Mouse (Mus musculus): ENCODE results near the gene Acat3.
"Not testable (repeated sequence)": the region's sequence is repeated elsewhere in the genome, so short reads cannot be mapped to it uniquely, and the experiment has no call there.

Gene Acat3

GRCm38 (mm10) chr17:12940151-12940805, at the start of gene Acat3:
Gene Acat3 (minus strand): TSS chr17:12940600.
- no peak for DNase-seq (ENCODE audit: low spot score)

- not testable (repeated sequence) for DNase-seq (ENCODE audit: low spot score)
These were observed 47.7 kb upstream of the Acat3 start for GRCm38 (mm10) chr17:12988096-12988495.

- no peak for DNase-seq (ENCODE audit: low spot score)
These were observed 43.6 kb upstream of the Acat3 start for GRCm38 (mm10) chr17:12983988-12984387.

GRCm38 (mm10) chr17:12978546-12978945, 38.1 kb upstream of the Acat3 start:
- no peak for DNase-seq (ENCODE audit: low spot score)

GRCm38 (mm10) chr17:12973851-12974250, 33.5 kb upstream of the Acat3 start:
- no peak for DNase-seq (ENCODE audit: low spot score)

GRCm38 (mm10) chr17:12967173-12967572, 26.8 kb upstream of the Acat3 start:
- no peak for DNase-seq (ENCODE audit: low spot score)

GRCm38 (mm10) chr17:12963476-12963875, 23.1 kb upstream of the Acat3 start:
- no peak for DNase-seq (ENCODE audit: low spot score)

GRCm38 (mm10) chr17:12960331-12960873, 20.0 kb upstream of the Acat3 start, which contains the start of gene Acat2:
Gene Acat2 (minus strand): TSS chr17:12960747.
- peak; percentile 92 for DNase-seq (ENCODE audit: low spot score)

GRCm38 (mm10) chr17:12959377-12959776, 19.0 kb upstream of the Acat3 start:
- not testable (repeated sequence) for DNase-seq (ENCODE audit: low spot score)

- no peak for DNase-seq (ENCODE audit: low spot score)
These were observed 16.3 kb upstream of the Acat3 start for GRCm38 (mm10) chr17:12956664-12957063.

GRCm38 (mm10) chr17:12949669-12950068, 9.3 kb upstream of the Acat3 start:
- DNase-seq (ENCODE audit: low spot score) = no peak

GRCm38 (mm10) chr17:12942459-12943162, 2.2 kb upstream of the Acat3 start:
- no peak for DNase-seq (ENCODE audit: low spot score)

- DNase-seq (ENCODE audit: low spot score) = no peak
These were observed 1.3 kb upstream of the Acat3 start for GRCm38 (mm10) chr17:12941543-12942260.

GRCm38 (mm10) chr17:12939377-12940148, 837 bp downstream of the Acat3 start:
- DNase-seq (ENCODE audit: low spot score) = not testable (repeated sequence)

- no peak for DNase-seq (ENCODE audit: low spot score)
These were observed 2.3 kb downstream of the Acat3 start for GRCm38 (mm10) chr17:12938077-12938476.

- no peak for DNase-seq (ENCODE audit: low spot score)
These were observed 2.9 kb downstream of the Acat3 start for GRCm38 (mm10) chr17:12937412-12937970.

- DNase-seq (ENCODE audit: low spot score) = no peak
These were observed 4.7 kb downstream of the Acat3 start for GRCm38 (mm10) chr17:12935719-12936118.

- DNase-seq (ENCODE audit: low spot score) = not testable (repeated sequence)
These were observed 8.8 kb downstream of the Acat3 start for GRCm38 (mm10) chr17:12931576-12931975.

- DNase-seq (ENCODE audit: low spot score) = no peak
These were observed 14.7 kb downstream of the Acat3 start for GRCm38 (mm10) chr17:12925703-12926180.

- no peak for DNase-seq (ENCODE audit: low spot score)
These were observed 15.4 kb downstream of the Acat3 start for GRCm38 (mm10) chr17:12925001-12925400.

- no peak for DNase-seq (ENCODE audit: low spot score)
These were observed 19.3 kb downstream of the Acat3 start for GRCm38 (mm10) chr17:12921073-12921472.

Measured in left cerebral cortex, adult 11 months (tissue).